8 mouse cellular contexts compared by ENCODE assay signal in the genomic region with DNA sequence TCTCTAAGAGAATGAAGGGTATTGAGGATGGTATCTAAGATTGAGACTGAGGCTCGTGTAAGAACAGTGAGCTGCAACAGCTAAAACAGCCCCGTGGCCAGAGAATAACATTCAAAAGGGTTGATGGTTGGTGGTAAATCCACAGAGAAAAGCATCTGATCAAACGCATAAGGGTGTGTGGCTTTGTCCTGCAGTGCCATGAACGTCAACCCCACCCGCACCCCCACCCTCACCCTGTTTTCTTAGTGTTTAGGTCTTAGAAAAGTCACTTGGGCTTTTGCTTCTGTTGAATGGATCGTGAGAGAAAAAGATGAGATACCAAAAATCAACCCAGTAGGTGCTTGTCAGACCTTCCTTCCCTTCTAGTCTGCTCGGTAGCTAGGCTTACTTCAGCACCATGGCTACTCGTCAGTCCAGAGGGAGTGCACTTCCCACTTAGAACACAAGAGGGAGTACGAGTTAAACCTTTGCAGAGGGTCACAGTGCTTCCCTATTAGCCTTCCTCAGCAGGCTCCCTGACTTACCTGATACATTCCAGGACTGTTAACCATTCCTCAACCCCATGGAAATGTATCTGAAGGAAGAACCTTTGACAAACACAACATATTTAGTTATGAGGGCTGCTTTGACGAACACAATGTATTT. TPM values are rescaled to one million over a fixed set of nuclear protein-coding genes. Genes with fewer than 3 reads are reported as not detected.
A peak's percentile ranks its signal among the peaks of the same experiment; 100 is the strongest.
DNase-seq lines count a peak whose midpoint lies in the region; ATAC-seq and TF ChIP-seq lines count a peak whose summit lies in the region.

No protein-coding gene starts in this region.

- H3K36me3 ChIP-seq in kidney, adult 2 months (ENCODE audit: control insufficient read depth, insufficient read depth, low read length), result no peaks in the 10 kb centered on the region
- 0 out of 2 replicates have a peak, but pooled peaks cover 1% of the 10 kb centered on the region for H3K36me3 ChIP-seq in limb, embryonic 10.5 days
- no peaks in the 10 kb centered on the region for H3K36me3 ChIP-seq in midbrain, postnatal 0 days (ENCODE audit: insufficient read depth, low read length)

- no peak overlapping the region for H3K9ac ChIP-seq in midbrain, postnatal 0 days (replicated peaks; ENCODE audit: low read length, poor library complexity, severe bottlenecking)

- H3K9me3 ChIP-seq in limb, embryonic 10.5 days (replicated peaks), result no peaks in the 10 kb centered on the region
- no peaks in the 10 kb centered on the region for H3K9me3 ChIP-seq in midbrain, postnatal 0 days (ENCODE audit: low read length)

- WGBS in kidney, adult 2 months, result 34% methylated on average over 10 of the region's 10 CpGs
- 38% methylated on average over 10 of the region's 10 CpGs for WGBS in limb, embryonic 10.5 days
- WGBS in midbrain, postnatal 0 days, result 35% methylated on average over 10 of the region's 10 CpGs

- no peak for TF ChIP-seq POLR2A in kidney, adult 2 months (IDR thresholded peaks at IDR 0.05; ENCODE audit: low read depth, low read length)

- peak; percentile 90 for ATAC-seq in midbrain, postnatal 0 days (ENCODE audit: low FRiP score)

- H3K27me3 ChIP-seq in kidney, adult 2 months (replicated peaks; ENCODE audit: control insufficient read depth, insufficient read depth, low read length), result no peaks in the 10 kb centered on the region
- H3K27me3 ChIP-seq in limb, embryonic 10.5 days (ENCODE audit: low read depth, poor library complexity, severe bottlenecking), result no peaks in the 10 kb centered on the region
- no peaks in the 10 kb centered on the region for H3K27me3 ChIP-seq in midbrain, postnatal 0 days (ENCODE audit: insufficient read depth, low read length)

- peak; percentile 33 for DNase-seq in 3134 (ENCODE audit: extremely low read depth, insufficient read length, low spot score)
- DNase-seq in adrenal gland, adult 2 months, result peak; percentile 84
- DNase-seq in embryo, embryonic 11.5 days (ENCODE audit: low read depth, low spot score), result peak; percentile 81
- DNase-seq in gastrocnemius, postnatal 4 days (ENCODE audit: low spot score in 2 of 2), result peak; percentile 42 to 70
- peak; percentile 88 for DNase-seq in kidney, adult 2 months
- peak; percentile 74 for DNase-seq in limb, embryonic 10.5 days (ENCODE audit: low spot score)
- DNase-seq in midbrain, postnatal 0 days (ENCODE audit: low spot score), result peak; percentile 96
- peak; percentile 18 to 70 for DNase-seq in spleen, postnatal 14 days (ENCODE audit: low spot score in 2 of 2)

- H3K4me2 ChIP-seq in midbrain, postnatal 0 days (ENCODE audit: low read depth, low read length, poor library complexity, severe bottlenecking), result no peak overlapping the region

- H3K4me3 ChIP-seq in kidney, adult 2 months (ENCODE audit: insufficient read depth, low read depth, low read length), result no peak overlapping the region
- H3K4me3 ChIP-seq in limb, embryonic 10.5 days, result no peak overlapping the region
- H3K4me3 ChIP-seq in midbrain, postnatal 0 days (ENCODE audit: low read depth, low read length), result no peak overlapping the region

- no peaks in the 10 kb centered on the region for H3K4me1 ChIP-seq in kidney, adult 2 months (ENCODE audit: control insufficient read depth, insufficient read depth, low read length)
- H3K4me1 ChIP-seq in limb, embryonic 10.5 days, result no peaks in the 10 kb centered on the region
- H3K4me1 ChIP-seq in midbrain, postnatal 0 days (ENCODE audit: insufficient read depth, low read length), result no peaks in the 10 kb centered on the region

- no peak overlapping the region for H3K27ac ChIP-seq in kidney, adult 2 months (ENCODE audit: insufficient read depth, low read depth, low read length)
- no peak overlapping the region for H3K27ac ChIP-seq in limb, embryonic 10.5 days
- no peak overlapping the region for H3K27ac ChIP-seq in midbrain, postnatal 0 days (ENCODE audit: low read depth, low read length)

- peak; percentile 97; the same call in 1 of the 2 replicates for TF ChIP-seq CTCF in kidney, adult 2 months (conservative IDR thresholded peaks at IDR 0.05; ENCODE audit: insufficient read depth, insufficient read length, low read depth, low read length)
- peak; percentile 99 for TF ChIP-seq CTCF in midbrain, postnatal 0 days (IDR thresholded peaks at IDR 0.05)

RNA-seq across cellular contexts. Expression of a gene that starts 9.0 kb away (rescaled TPM):
- total RNA-seq in adrenal gland, adult 2 months (2021), result 10 to 100 TPM; 38.6 to 51.5 TPM
- polyA plus RNA-seq in adrenal gland, adult 2 months (2012; rRNA removed), result 41.6 and 46.6 TPM in 2 replicates
- total RNA-seq in gastrocnemius, postnatal 4 days (2021), result 1 to 10 TPM in 1 of 2 experiments, under 1 TPM in 1; 0.98 to 1.0 TPM
- polyA plus RNA-seq in kidney, adult 2 months (2012; rRNA removed), result 20.3 and 22.2 TPM in 2 replicates
- 8.0 and 11.3 TPM in 2 replicates for polyA plus RNA-seq in limb, embryonic 10.5 days (2016; fragmentation: Nextera tagmentation; extraction: Ambion mirVana)
- 81.8 and 94.5 TPM in 2 replicates for total RNA-seq in midbrain, postnatal 0 days (2014; rRNA removed)
- polyA plus RNA-seq in midbrain, postnatal 0 days (2015; fragmentation: Nextera tagmentation; extraction: Ambion mirVana), result 316 and 318 TPM in 2 replicates

RNA-seq across cellular contexts. Expression of a gene that starts 21.4 kb away (rescaled TPM):
- not detected for total RNA-seq in adrenal gland, adult 2 months (2021)
- polyA plus RNA-seq in adrenal gland, adult 2 months (2012; rRNA removed), result 0.26 TPM in 1 of 2 replicates, not detected in the other
- total RNA-seq in gastrocnemius, postnatal 4 days (2021), result under 1 TPM in 1 of 2 experiments, not detected in 1; 0.37 TPM
- 0.15 TPM in 1 of 2 replicates, not detected in the other for polyA plus RNA-seq in kidney, adult 2 months (2012; rRNA removed)
- 1.5 and 2.0 TPM in 2 replicates for polyA plus RNA-seq in limb, embryonic 10.5 days (2016; fragmentation: Nextera tagmentation; extraction: Ambion mirVana)
- total RNA-seq in midbrain, postnatal 0 days (2014; rRNA removed), result 1.3 TPM in 1 of 2 replicates, not detected in the other
- 0.83 and 1.1 TPM in 2 replicates for polyA plus RNA-seq in midbrain, postnatal 0 days (2015; fragmentation: Nextera tagmentation; extraction: Ambion mirVana)

RNA-seq across cellular contexts. Expression of a gene that starts 22.3 kb away (rescaled TPM):
- total RNA-seq in adrenal gland, adult 2 months (2021), result 10 to 100 TPM; 30.1 to 30.9 TPM
- 51.8 and 56.3 TPM in 2 replicates for polyA plus RNA-seq in adrenal gland, adult 2 months (2012; rRNA removed)
- 10 to 100 TPM; 19.8 to 20.4 TPM for total RNA-seq in gastrocnemius, postnatal 4 days (2021)
- polyA plus RNA-seq in kidney, adult 2 months (2012; rRNA removed), result 27.3 and 28.6 TPM in 2 replicates
- polyA plus RNA-seq in limb, embryonic 10.5 days (2016; fragmentation: Nextera tagmentation; extraction: Ambion mirVana), result 70.8 and 81.3 TPM in 2 replicates
- total RNA-seq in midbrain, postnatal 0 days (2014; rRNA removed), result 24.0 and 34.4 TPM in 2 replicates
- 21.2 and 22.3 TPM in 2 replicates for polyA plus RNA-seq in midbrain, postnatal 0 days (2015; fragmentation: Nextera tagmentation; extraction: Ambion mirVana)

RNA-seq across cellular contexts. Expression of a gene that starts 35.5 kb away (rescaled TPM):
- total RNA-seq in adrenal gland, adult 2 months (2021), result 10 to 100 TPM; 71.6 to 75.7 TPM
- polyA plus RNA-seq in adrenal gland, adult 2 months (2012; rRNA removed), result 6.4 and 10.6 TPM in 2 replicates
- total RNA-seq in gastrocnemius, postnatal 4 days (2021), result 10 to 100 TPM; 37.2 to 41.1 TPM
- polyA plus RNA-seq in kidney, adult 2 months (2012; rRNA removed), result 22.5 and 25.3 TPM in 2 replicates
- 93.4 and 102 TPM in 2 replicates for polyA plus RNA-seq in limb, embryonic 10.5 days (2016; fragmentation: Nextera tagmentation; extraction: Ambion mirVana)
- 36.1 and 48.5 TPM in 2 replicates for total RNA-seq in midbrain, postnatal 0 days (2014; rRNA removed)
- polyA plus RNA-seq in midbrain, postnatal 0 days (2015; fragmentation: Nextera tagmentation; extraction: Ambion mirVana), result 59.7 and 61.0 TPM in 2 replicates

RNA-seq across cellular contexts. Expression of a gene that starts 36.4 kb away (rescaled TPM):
- 100 to 1,000 TPM; 124 to 146 TPM for total RNA-seq in adrenal gland, adult 2 months (2021)
- 6.0 and 10.3 TPM in 2 replicates for polyA plus RNA-seq in adrenal gland, adult 2 months (2012; rRNA removed)
- 10 to 100 TPM; 83.6 to 97.1 TPM for total RNA-seq in gastrocnemius, postnatal 4 days (2021)
- 12.7 and 16.7 TPM in 2 replicates for polyA plus RNA-seq in kidney, adult 2 months (2012; rRNA removed)
- polyA plus RNA-seq in limb, embryonic 10.5 days (2016; fragmentation: Nextera tagmentation; extraction: Ambion mirVana), result 170 and 214 TPM in 2 replicates
- 101 and 137 TPM in 2 replicates for total RNA-seq in midbrain, postnatal 0 days (2014; rRNA removed)
- polyA plus RNA-seq in midbrain, postnatal 0 days (2015; fragmentation: Nextera tagmentation; extraction: Ambion mirVana), result 156 and 164 TPM in 2 replicates

Comparison
In these comparisons a context has a peak if more than half of its experiments do, and no peak if none do; other contexts are left out.
1. DNase-seq: peak in every context shown above with its lines; median percentile 96 in midbrain, postnatal 0 days; 88 in kidney, adult 2 months; 84 in adrenal gland, adult 2 months; 81 in embryo, embryonic 11.5 days; 74 in limb, embryonic 10.5 days; 56 in gastrocnemius, postnatal 4 days; 44 in spleen, postnatal 14 days; 33 in 3134.